Mouse (Mus musculus): Measurements from ENCODE around the gene Ddo. TPM values are rescaled to one million over a fixed set of nuclear protein-coding genes. Genes with fewer than 3 reads are reported as not detected.

The Ddo gene
- polyA plus RNA-seq, 1 experiment: 1.3 TPM

GRCm38 (mm10) chr10:40665270-40665669, 35.5 kb downstream of the Ddo start:
- no peak for DNase-seq (ENCODE audit: low spot score)

GRCm38 (mm10) chr10:40666943-40667342, 37.1 kb downstream of the Ddo start:
- DNase-seq (ENCODE audit: low spot score): no peak

- DNase-seq (ENCODE audit: low spot score): no peak
Measured at GRCm38 (mm10) chr10:40668640-40669039, 38.8 kb downstream of the Ddo start.

GRCm38 (mm10) chr10:40672587-40673296, 42.9 kb downstream of the Ddo start:
- no peak for DNase-seq (ENCODE audit: low spot score)

- DNase-seq (ENCODE audit: low spot score): no peak
Measured at GRCm38 (mm10) chr10:40673297-40673665, 43.5 kb downstream of the Ddo start.

- DNase-seq (ENCODE audit: low spot score): no peak
Measured at GRCm38 (mm10) chr10:40674151-40674550, 44.3 kb downstream of the Ddo start.

GRCm38 (mm10) chr10:40675921-40676320, 46.1 kb downstream of the Ddo start:
- no peak for DNase-seq (ENCODE audit: low spot score)

- DNase-seq (ENCODE audit: low spot score): no peak
Measured at GRCm38 (mm10) chr10:40678477-40678876, 48.7 kb downstream of the Ddo start.

- no peak for DNase-seq (ENCODE audit: low spot score)
Measured at GRCm38 (mm10) chr10:40682470-40682869, 52.7 kb downstream of the Ddo start.

GRCm38 (mm10) chr10:40683092-40683867, 53.5 kb downstream of the Ddo start, which contains the start of gene Mettl24:
Gene Mettl24, plus strand, starts transcription at chr10:40683282.
- DNase-seq (ENCODE audit: low spot score): peak; percentile 48

- DNase-seq (ENCODE audit: low spot score): no peak
Measured at GRCm38 (mm10) chr10:40683868-40684253, 54.0 kb downstream of the Ddo start.

GRCm38 (mm10) chr10:40684326-40684725, 54.5 kb downstream of the Ddo start:
- DNase-seq (ENCODE audit: low spot score): no peak

- DNase-seq (ENCODE audit: low spot score): no peak
Measured at GRCm38 (mm10) chr10:40685641-40686040, 55.8 kb downstream of the Ddo start.

GRCm38 (mm10) chr10:40686976-40687375, 57.2 kb downstream of the Ddo start:
- no peak for DNase-seq (ENCODE audit: low spot score)

- no peak for DNase-seq (ENCODE audit: low spot score)
Measured at GRCm38 (mm10) chr10:40687407-40687806, 57.6 kb downstream of the Ddo start.

GRCm38 (mm10) chr10:40688266-40688665, 58.5 kb downstream of the Ddo start:
- DNase-seq (ENCODE audit: low spot score): no peak

GRCm38 (mm10) chr10:40688873-40689272, 59.1 kb downstream of the Ddo start:
- DNase-seq (ENCODE audit: low spot score): no peak

- DNase-seq (ENCODE audit: low spot score): no peak
Measured at GRCm38 (mm10) chr10:40698652-40699051, 68.8 kb downstream of the Ddo start.

- no peak for DNase-seq (ENCODE audit: low spot score)
Measured at GRCm38 (mm10) chr10:40711127-40711526, 81.3 kb downstream of the Ddo start.

GRCm38 (mm10) chr10:40713018-40713608, 83.3 kb downstream of the Ddo start:
- no peak for DNase-seq (ENCODE audit: low spot score)

- no peak for DNase-seq (ENCODE audit: low spot score)
Measured at GRCm38 (mm10) chr10:40713829-40714228, 84.0 kb downstream of the Ddo start.

- DNase-seq (ENCODE audit: low spot score): no peak
Measured at GRCm38 (mm10) chr10:40715151-40715550, 85.3 kb downstream of the Ddo start.

- DNase-seq (ENCODE audit: low spot score): no peak
Measured at GRCm38 (mm10) chr10:40716296-40716695, 86.5 kb downstream of the Ddo start.
